Mouse (Mus musculus) yolk sac, embryonic 10.5 days (tissue): Measurements from ENCODE around the gene D630039A03Rik.

ENCODE experiments used
- DNase-seq: peaks from one replicate; pipeline ENCODE4 v3.0.0-alpha.2; 2017; ENCODE audit warnings: low spot score

Gene D630039A03Rik

GRCm38 (mm10) chr4:57916201-57916661, at the start of gene D630039A03Rik:
TSS of gene D630039A03Rik (minus strand) at chr4:57916297.
- no peak for DNase-seq

- DNase-seq = no peak
Measured at GRCm38 (mm10) chr4:57965516-57965915, 49.4 kb upstream of the D630039A03Rik start.

GRCm38 (mm10) chr4:57964143-57964542, 48.0 kb upstream of the D630039A03Rik start:
- DNase-seq = no peak

- no peak for DNase-seq
Measured at GRCm38 (mm10) chr4:57959056-57959455, 43.0 kb upstream of the D630039A03Rik start.

GRCm38 (mm10) chr4:57958098-57958497, 42.0 kb upstream of the D630039A03Rik start:
- no peak for DNase-seq

GRCm38 (mm10) chr4:57957200-57958085, 41.3 kb upstream of the D630039A03Rik start:
- no peak for DNase-seq

- DNase-seq = peak; percentile 99
Measured at GRCm38 (mm10) chr4:57956029-57956960, 40.2 kb upstream of the D630039A03Rik start, which contains the start of gene Txn1. TSS of gene Txn1 (minus strand) at chr4:57956411.

GRCm38 (mm10) chr4:57955544-57955958, 39.5 kb upstream of the D630039A03Rik start:
- DNase-seq = no peak

- no peak for DNase-seq
Measured at GRCm38 (mm10) chr4:57954991-57955390, 38.9 kb upstream of the D630039A03Rik start.

GRCm38 (mm10) chr4:57954580-57954979, 38.5 kb upstream of the D630039A03Rik start:
- no peak for DNase-seq

GRCm38 (mm10) chr4:57953796-57954195, 37.7 kb upstream of the D630039A03Rik start:
- no peak for DNase-seq

GRCm38 (mm10) chr4:57952891-57953290, 36.8 kb upstream of the D630039A03Rik start:
- DNase-seq = no peak

GRCm38 (mm10) chr4:57952416-57952815, 36.3 kb upstream of the D630039A03Rik start:
- peak; percentile 52 for DNase-seq

GRCm38 (mm10) chr4:57949866-57950265, 33.8 kb upstream of the D630039A03Rik start:
- no peak for DNase-seq

GRCm38 (mm10) chr4:57947476-57947875, 31.4 kb upstream of the D630039A03Rik start:
- no peak for DNase-seq

GRCm38 (mm10) chr4:57947036-57947435, 30.9 kb upstream of the D630039A03Rik start:
- DNase-seq = no peak

- no peak for DNase-seq
Measured at GRCm38 (mm10) chr4:57942892-57943291, 26.8 kb upstream of the D630039A03Rik start.

GRCm38 (mm10) chr4:57940631-57941030, 24.5 kb upstream of the D630039A03Rik start:
- no peak for DNase-seq

- no peak for DNase-seq
Measured at GRCm38 (mm10) chr4:57937292-57937691, 21.2 kb upstream of the D630039A03Rik start.

- no peak for DNase-seq
Measured at GRCm38 (mm10) chr4:57934181-57934580, 18.1 kb upstream of the D630039A03Rik start.

GRCm38 (mm10) chr4:57930559-57931170, 14.6 kb upstream of the D630039A03Rik start:
- no peak for DNase-seq
